Mouse (Mus musculus): ENCODE results near the gene Frmd8. TPM values are rescaled to one million over a fixed set of nuclear protein-coding genes. Genes with fewer than 3 reads are reported as not detected.

Frmd8 gene
- polyA plus RNA-seq, 1 experiment from 2014 or later: 25.3 TPM

- Histone ChIP-seq H3K4me3 (replicated peaks) (no peak overlapping the region), H3K4me1 (peaks cover 64% of the 10 kb centered on the region), H3K9me3 (no peaks in the 10 kb centered on the region), H3K27ac (peak overlapping the region; percentile 99), H3K36me3 (no peaks in the 10 kb centered on the region), H3K9ac (no peak overlapping the region), H3K4me2 (peak overlapping the region; percentile 24; the same call in 1 of the 2 replicates), H3K27me3 (replicated peaks) (no peaks in the 10 kb centered on the region)
- WGBS: 6% methylated on average over 8 of the region's 8 CpGs
- ATAC-seq (ENCODE audit: insufficient read depth, low FRiP score, low read depth): no peak
These were observed 68.8 kb downstream of the Frmd8 start for GRCm38 (mm10) chr19:5806051-5806808.

- Histone ChIP-seq H3K9me3 (no peaks in the 10 kb centered on the region), H3K27me3 (replicated peaks) (no peaks in the 10 kb centered on the region), H3K36me3 (no peaks in the 10 kb centered on the region), H3K4me1 (peaks cover 46% of the 10 kb centered on the region), H3K9ac (no peak overlapping the region), H3K4me2 (peak overlapping the region; percentile 77), H3K27ac (peak overlapping the region; percentile 99), H3K4me3 (replicated peaks) (no peak overlapping the region)
- ATAC-seq (ENCODE audit: insufficient read depth, low FRiP score, low read depth): no peak
- 25% methylated on average over 8 of the region's 8 CpGs for WGBS
These were observed 70.6 kb downstream of the Frmd8 start for GRCm38 (mm10) chr19:5804371-5804899.

- H3K27ac ChIP-seq: peak overlapping the region; percentile 99
- H3K36me3 ChIP-seq: no peaks in the 10 kb centered on the region
- under 1% methylated on average over 16 of the region's 16 CpGs for WGBS
- no peaks in the 10 kb centered on the region for H3K27me3 ChIP-seq (replicated peaks)
- peak overlapping the region; percentile 44; the same call in 1 of the 2 replicates for H3K9ac ChIP-seq
- peak overlapping the region; percentile 77 for H3K4me2 ChIP-seq
- H3K4me3 ChIP-seq (replicated peaks): peak overlapping the region; percentile 29
- peak; percentile 6; the same call in 1 of the 2 replicates for ATAC-seq (ENCODE audit: insufficient read depth, low FRiP score, low read depth)
- peaks cover 42% of the 10 kb centered on the region for H3K4me1 ChIP-seq
- H3K9me3 ChIP-seq: no peaks in the 10 kb centered on the region
These were observed 71.2 kb downstream of the Frmd8 start for GRCm38 (mm10) chr19:5803881-5804279.

DNA sequence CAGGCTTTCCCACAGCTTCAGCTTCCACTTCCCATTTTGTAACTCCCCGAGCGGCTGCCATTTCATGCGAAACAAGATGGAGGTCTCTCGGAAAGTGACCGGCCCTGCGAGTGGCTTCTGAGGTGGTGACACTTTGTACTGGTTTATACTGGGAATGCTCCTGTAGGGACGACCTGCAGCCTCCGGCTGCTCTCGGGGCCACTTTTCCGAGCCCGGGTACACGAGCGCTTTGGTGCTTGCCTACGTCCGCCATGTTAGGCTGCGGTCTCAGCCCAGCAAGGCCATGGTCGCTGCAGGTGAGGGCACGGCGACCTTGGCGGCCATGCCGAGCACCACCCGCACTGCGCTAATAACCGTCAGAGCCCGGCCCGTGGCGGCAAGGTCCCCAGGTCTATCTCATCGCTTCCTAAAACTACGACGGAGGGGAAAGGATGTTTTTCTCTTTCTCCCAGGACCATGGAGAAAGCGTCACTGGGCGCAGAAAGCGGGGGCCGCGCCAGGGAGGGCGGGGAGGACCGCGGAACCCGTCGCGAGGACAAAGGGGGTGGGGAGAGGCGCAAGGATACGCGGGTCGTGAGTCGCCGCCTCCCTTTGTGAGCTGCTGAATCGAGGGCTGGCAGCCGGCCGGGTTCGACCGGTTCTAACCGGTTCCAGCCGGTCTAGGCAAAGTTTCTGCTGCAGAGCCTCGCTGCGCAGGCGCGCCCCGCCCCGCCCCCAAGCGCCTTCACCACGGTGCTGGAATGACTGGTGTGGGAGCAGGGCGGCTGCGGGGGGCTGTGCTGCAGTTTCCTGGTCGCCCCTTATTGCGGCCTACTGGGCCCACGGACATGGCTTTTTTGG is 71.8 kb downstream of the Frmd8 start:
- no peaks in the 10 kb centered on the region for H3K9me3 ChIP-seq
- H3K9ac ChIP-seq: peak overlapping the region; percentile 51
- no peaks in the 10 kb centered on the region for H3K36me3 ChIP-seq
- no peaks in the 10 kb centered on the region for H3K27me3 ChIP-seq (replicated peaks)
- peaks cover 36% of the 10 kb centered on the region for H3K4me1 ChIP-seq
- peak overlapping the region; percentile 75 for H3K4me3 ChIP-seq (replicated peaks)
- under 1% methylated on average over 67 of the region's 67 CpGs for WGBS
- peak overlapping the region; percentile 99 for H3K27ac ChIP-seq
- H3K4me2 ChIP-seq: peak overlapping the region; percentile 77
- ATAC-seq (ENCODE audit: insufficient read depth, low FRiP score, low read depth): peak; percentile 95

- no peak for ATAC-seq (ENCODE audit: insufficient read depth, low FRiP score, low read depth)
- 0% methylated on average over 4 of the region's 4 CpGs for WGBS
- Histone ChIP-seq H3K9ac (peak overlapping the region; percentile 51; the same call in 1 of the 2 replicates), H3K4me1 (peaks cover 34% of the 10 kb centered on the region), H3K36me3 (no peaks in the 10 kb centered on the region), H3K27me3 (replicated peaks) (no peaks in the 10 kb centered on the region), H3K4me2 (peak overlapping the region; percentile 77), H3K4me3 (replicated peaks) (peak overlapping the region; percentile 75), H3K27ac (peak overlapping the region; percentile 99), H3K9me3 (no peaks in the 10 kb centered on the region)
These were observed 72.4 kb downstream of the Frmd8 start for GRCm38 (mm10) chr19:5802787-5803040.

DNA sequence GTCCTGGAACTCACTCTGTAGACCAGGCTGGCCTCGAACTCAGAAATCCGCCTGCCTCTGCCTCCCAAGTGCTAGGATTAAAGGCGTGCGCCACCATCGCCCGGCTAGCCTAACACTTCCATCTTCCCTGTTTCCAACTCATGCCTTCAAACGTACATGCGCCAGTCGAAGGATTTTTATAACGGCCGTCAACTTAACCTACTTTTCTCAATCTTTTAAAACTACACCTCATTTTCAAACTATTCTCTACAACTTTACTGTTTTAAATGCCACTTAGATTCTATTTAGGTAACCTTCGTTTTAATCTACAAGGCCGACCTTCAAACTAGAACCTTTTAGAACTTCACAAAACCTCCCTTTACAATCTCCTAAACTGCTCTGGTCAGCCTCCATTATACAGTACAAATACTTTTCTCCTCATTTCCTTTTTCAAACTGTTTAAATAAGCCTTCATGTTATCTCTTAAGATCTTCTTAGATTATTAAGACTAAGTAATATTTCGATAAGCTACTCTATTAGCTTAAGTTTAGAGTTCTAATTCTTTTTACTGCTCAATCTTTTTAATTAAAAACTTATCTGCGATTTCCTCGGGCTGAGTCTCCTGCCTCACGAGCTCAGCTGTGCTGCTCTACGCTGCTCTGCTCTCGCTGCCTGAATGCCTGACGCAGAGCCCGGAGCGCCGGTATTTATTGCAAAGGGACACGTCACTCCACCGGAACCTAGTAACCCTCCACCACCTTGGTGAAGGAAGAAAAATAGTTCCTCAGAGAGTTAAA is 72.9 kb downstream of the Frmd8 start:
- Histone ChIP-seq H3K9me3 (no peaks in the 10 kb centered on the region), H3K27me3 (replicated peaks) (no peaks in the 10 kb centered on the region), H3K9ac (peak overlapping the region; percentile 67; the same call in 1 of the 2 replicates), H3K27ac (peak overlapping the region; percentile 99), H3K4me3 (replicated peaks) (peak overlapping the region; percentile 75), H3K4me1 (peaks cover 35% of the 10 kb centered on the region), H3K36me3 (0 out of 2 replicates have a peak, but pooled peaks cover 4% of the 10 kb centered on the region), H3K4me2 (peak overlapping the region; percentile 77)
- ATAC-seq (ENCODE audit: insufficient read depth, low FRiP score, low read depth): peak; percentile 25; the same call in 1 of the 2 replicates
- WGBS: under 1% methylated on average over 25 of the region's 25 CpGs

GRCm38 (mm10) chr19:5801432-5801964 is 73.6 kb downstream of the Frmd8 start:
- WGBS: 2% methylated on average over 3 of the region's 3 CpGs
- Histone ChIP-seq H3K9me3 (no peaks in the 10 kb centered on the region), H3K4me2 (peak overlapping the region; percentile 47), H3K27ac (peak overlapping the region; percentile 99), H3K9ac (peak overlapping the region; percentile 67), H3K27me3 (replicated peaks) (no peaks in the 10 kb centered on the region), H3K4me1 (peaks cover 34% of the 10 kb centered on the region), H3K4me3 (replicated peaks) (peak overlapping the region; percentile 75), H3K36me3 (peaks cover 10% of the 10 kb centered on the region; the same call in 1 of the 2 replicates)
- ATAC-seq (ENCODE audit: insufficient read depth, low FRiP score, low read depth): no peak

DNA sequence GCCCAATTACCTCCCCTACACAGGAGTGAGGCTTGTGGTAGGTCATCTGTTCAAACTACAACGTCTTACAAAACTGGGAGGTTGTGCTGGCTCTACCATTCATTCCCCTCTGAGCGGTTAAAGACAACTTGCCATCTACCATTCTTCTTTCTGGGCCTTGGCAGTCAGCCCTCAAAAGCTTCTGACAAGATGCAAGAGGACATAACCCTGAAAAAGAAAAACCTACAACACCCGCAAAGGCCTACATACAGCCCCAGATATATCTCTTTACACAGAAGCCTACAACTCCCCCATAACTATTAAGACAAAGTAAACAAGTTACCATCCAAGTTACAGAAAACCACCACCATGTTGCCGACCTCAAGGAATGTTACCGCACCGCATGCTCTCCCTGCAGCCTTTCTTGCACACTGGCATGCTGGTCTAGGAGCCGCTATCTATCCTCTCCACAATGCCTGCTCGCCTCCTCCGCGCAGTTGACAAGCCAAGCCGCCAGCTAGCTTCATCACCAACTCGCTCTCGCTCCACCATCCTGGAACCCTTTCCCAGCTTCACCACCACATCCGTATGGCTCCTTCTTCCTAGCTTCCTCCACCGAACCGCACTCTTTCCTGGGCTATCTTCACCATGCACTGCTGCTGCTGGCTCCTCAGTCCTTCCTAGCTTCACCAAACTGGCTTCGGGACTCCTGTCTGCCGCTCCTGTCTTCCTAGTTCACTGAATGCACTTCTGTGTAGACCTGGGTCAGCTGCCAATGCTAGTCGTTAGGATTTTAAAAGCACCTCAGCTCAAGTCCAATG is 74.2 kb downstream of the Frmd8 start:
- no peak for ATAC-seq (ENCODE audit: insufficient read depth, low FRiP score, low read depth)
- under 1% methylated on average over 19 of the region's 19 CpGs for WGBS
- Histone ChIP-seq H3K4me3 (replicated peaks) (peak overlapping the region; percentile 75), H3K4me2 (peak overlapping the region; percentile 47), H3K27ac (peak overlapping the region; percentile 99), H3K27me3 (replicated peaks) (no peaks in the 10 kb centered on the region), H3K9ac (peak overlapping the region; percentile 67), H3K4me1 (peaks cover 34% of the 10 kb centered on the region), H3K9me3 (no peaks in the 10 kb centered on the region), H3K36me3 (peaks cover 17% of the 10 kb centered on the region; the same call in 1 of the 2 replicates)

DNA sequence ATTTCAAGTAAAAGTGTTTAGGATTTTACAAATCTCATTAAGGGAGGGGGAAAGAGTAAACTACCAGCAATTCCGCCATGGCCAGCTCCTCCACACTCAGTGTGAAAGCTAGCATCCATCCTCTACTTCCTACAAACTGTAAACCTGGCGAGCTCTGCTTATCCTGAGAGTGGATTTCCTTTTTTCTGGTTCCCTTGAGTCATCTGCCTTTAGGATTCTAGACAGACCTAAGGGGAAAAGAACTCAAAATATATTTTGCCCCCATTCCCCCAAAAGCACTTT is 74.8 kb downstream of the Frmd8 start:
- peak overlapping the region; percentile 47 for H3K4me2 ChIP-seq
- peaks cover 18% of the 10 kb centered on the region; the same call in 1 of the 2 replicates for H3K36me3 ChIP-seq
- peak overlapping the region; percentile 75 for H3K4me3 ChIP-seq (replicated peaks)
- WGBS: 0% methylated on average over 2 of the region's 2 CpGs
- peak overlapping the region; percentile 67 for H3K9ac ChIP-seq
- H3K27me3 ChIP-seq (replicated peaks): no peaks in the 10 kb centered on the region
- no peak for ATAC-seq (ENCODE audit: insufficient read depth, low FRiP score, low read depth)
- H3K27ac ChIP-seq: peak overlapping the region; percentile 99
- H3K4me1 ChIP-seq: peaks cover 36% of the 10 kb centered on the region
- no peaks in the 10 kb centered on the region for H3K9me3 ChIP-seq

Measured in stomach, embryonic 15.5 days (tissue).